Comparison of ENCODE assay signal across 12 mouse cellular contexts in genomic region chr2:163267097-163267496, GRCm38 (mm10).
"Had no signal": no experiment of that assay in that cellular context is flagged by ENCODE, and none has a peak within 500 bp of the region (broad histone marks: within the 10 kb centered on the region; RNA-seq: fewer than 3 reads in every experiment).

No protein-coding gene starts in this region.

- DNase-seq: lung, adult 18-20 months; lung, embryonic 14.5 days; lung, postnatal 10 days; lung, postnatal 4 days; right cerebral cortex, postnatal 25 days; right cerebral cortex, postnatal 4 days; spleen, adult 18-20 months; thymus, adult 18-20 months; thymus, postnatal 14 days; thymus, postnatal 36 days had no signal

- ATAC-seq: midbrain, embryonic 13.5 days; midbrain, embryonic 15.5 days had no signal
